Comparison of ENCODE assay signal across 20 mouse cellular contexts in the genomic region with DNA sequence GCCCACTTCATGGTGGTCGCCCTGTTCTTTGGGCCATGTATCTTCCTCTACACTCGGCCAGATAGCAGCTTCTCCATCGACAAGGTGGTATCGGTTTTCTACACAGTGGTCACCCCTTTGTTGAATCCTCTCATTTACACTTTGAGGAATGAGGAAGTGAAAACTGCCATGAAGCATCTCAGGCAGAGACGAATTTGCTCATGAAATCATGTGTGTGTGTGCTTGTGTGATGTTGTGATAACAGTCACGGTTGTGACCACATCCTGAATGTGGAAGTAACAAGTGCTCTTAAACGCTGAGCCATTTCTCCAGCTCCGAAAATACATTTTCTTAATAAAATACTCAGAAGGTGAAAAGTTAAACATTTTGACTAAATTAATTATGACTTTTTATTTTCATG. TPM values are rescaled to one million over a fixed set of nuclear protein-coding genes. Genes with fewer than 3 reads are reported as not detected.
DNase-seq lines count a peak whose midpoint lies in the region; ATAC-seq and TF ChIP-seq lines count a peak whose summit lies in the region.
"Had no signal": no experiment of that assay in that cellular context is flagged by ENCODE, and none has a peak within 500 bp of the region (broad histone marks: within the 10 kb centered on the region; RNA-seq: fewer than 3 reads in every experiment).

No protein-coding gene starts in this region.

- H3K9me3 ChIP-seq in intestine, embryonic 15.5 days: no peaks in the 10 kb centered on the region
- H3K9me3 ChIP-seq: midbrain, embryonic 15.5 days; neural tube, embryonic 15.5 days had no signal

- no peaks in the 10 kb centered on the region for H3K27me3 ChIP-seq in spleen, adult 2 months (ENCODE audit: control insufficient read depth, insufficient read depth, low read length)
- no peaks in the 10 kb centered on the region for H3K27me3 ChIP-seq in intestine, embryonic 15.5 days (replicated peaks)
- H3K27me3 ChIP-seq: midbrain, embryonic 15.5 days; neural tube, embryonic 15.5 days had no signal

- no peak overlapping the region for H3K27ac ChIP-seq in spleen, adult 2 months (ENCODE audit: insufficient read depth, low read length)
- H3K27ac ChIP-seq in intestine, embryonic 15.5 days: no peak overlapping the region
- H3K27ac ChIP-seq: left cerebral cortex, adult 2 months; midbrain, embryonic 15.5 days; neural tube, embryonic 15.5 days had no signal

- H3K9ac ChIP-seq in intestine, embryonic 15.5 days: no peak overlapping the region
- H3K9ac ChIP-seq: midbrain, embryonic 15.5 days; neural tube, embryonic 15.5 days had no signal

- peak; percentile 99 for ATAC-seq in granulocyte monocyte progenitor cell, adult 5-6 weeks (replicated peaks; ENCODE audit: poor library complexity, severe bottlenecking)
- ATAC-seq in intestine, embryonic 15.5 days: no peak
- ATAC-seq: midbrain, embryonic 15.5 days had no signal

- peak; percentile 28 to 48 for DNase-seq in spleen, adult 2 months (ENCODE audit: low read depth in 1 of 2, low spot score in 2 of 2)
- no peak for DNase-seq in spleen, postnatal 4 days (ENCODE audit: low spot score in 2 of 2)
- peak; percentile 46 to 48 for DNase-seq in natural killer cell, adult 2 months (ENCODE audit: low spot score in 2 of 2)
- no peak for DNase-seq in adrenal gland, postnatal 25 days
- DNase-seq in kidney, adult 11 months: no peak
- no peak for DNase-seq in layer of hippocampus, adult 8-10 months (ENCODE audit: low spot score in 2 of 2)
- DNase-seq: adrenal gland, postnatal 36 days; cerebellum, adult 18-20 months; kidney, postnatal 36 days had no signal

- H3K4me2 ChIP-seq in intestine, embryonic 15.5 days (replicated peaks): no peak overlapping the region
- H3K4me2 ChIP-seq: midbrain, embryonic 15.5 days; neural tube, embryonic 15.5 days had no signal

- no peak for TF ChIP-seq POLR2A in spleen, adult 2 months (IDR thresholded peaks at IDR 0.05; ENCODE audit: low read depth, low read length)

- H3K4me1 ChIP-seq in spleen, adult 2 months (ENCODE audit: control insufficient read depth, insufficient read depth, insufficient read length): no peaks in the 10 kb centered on the region; the same call in 1 of the 2 replicates
- no peaks in the 10 kb centered on the region for H3K4me1 ChIP-seq in intestine, embryonic 15.5 days (replicated peaks)
- H3K4me1 ChIP-seq: midbrain, embryonic 15.5 days; neural tube, embryonic 15.5 days had no signal

- WGBS in spleen, adult 2 months: 7% methylated on average over 8 of the region's 8 CpGs
- 85% methylated on average over 8 of the region's 8 CpGs for WGBS in intestine, embryonic 15.5 days

- TF ChIP-seq CTCF in spleen, adult 2 months (IDR thresholded peaks at IDR 0.05; ENCODE audit: extremely low read depth, insufficient read depth, insufficient read length, insufficient replicate concordance): no peak

- H3K36me3 ChIP-seq in spleen, adult 2 months (ENCODE audit: control insufficient read depth, insufficient read depth, low read length): no peaks in the 10 kb centered on the region
- H3K36me3 ChIP-seq in intestine, embryonic 15.5 days: no peaks in the 10 kb centered on the region
- H3K36me3 ChIP-seq: midbrain, embryonic 15.5 days; neural tube, embryonic 15.5 days had no signal

- no peak overlapping the region for H3K4me3 ChIP-seq in spleen, adult 2 months (ENCODE audit: extremely low read depth, insufficient read depth, insufficient read length)
- no peak overlapping the region for H3K4me3 ChIP-seq in intestine, embryonic 15.5 days (replicated peaks)
- H3K4me3 ChIP-seq: left cerebral cortex, adult 2 months; midbrain, embryonic 15.5 days; neural tube, embryonic 15.5 days had no signal

RNA-seq across cellular contexts. Expression of a gene that starts 8.3 kb away (rescaled TPM):
- polyA plus RNA-seq in spleen, adult 2 months (2012; rRNA removed): not detected in 2 replicates
- not detected in 2 replicates for total RNA-seq in granulocyte monocyte progenitor cell, adult 5-6 weeks (2014; fragmentation: Nextera tagmentation)
- not detected in 2 replicates for total RNA-seq in granulocyte monocyte progenitor cell, adult 5-6 weeks (2017)
- not detected in 2 replicates for total RNA-seq in adrenal gland, postnatal 25 days (2021)
- polyA plus RNA-seq in intestine, embryonic 15.5 days (2015; fragmentation: Nextera tagmentation; extraction: Ambion mirVana): not detected in 2 replicates
- total RNA-seq in layer of hippocampus, adult 8-10 months (2022): not detected
- total RNA-seq: adrenal gland, postnatal 36 days; left cerebral cortex, adult 2 months had no signal
- polyA plus RNA-seq: frontal cortex, adult 2 months; gonadal fat pad, adult 2 months; heart, postnatal 0 days; limb, embryonic 14.5 days; lung, embryonic 16.5 days; midbrain, embryonic 15.5 days; neural tube, embryonic 15.5 days; stomach, embryonic 14.5 days had no signal

RNA-seq across cellular contexts. Expression of a gene that starts 16.2 kb away (rescaled TPM):
- polyA plus RNA-seq in spleen, adult 2 months (2012; rRNA removed): not detected in 2 replicates
- total RNA-seq in granulocyte monocyte progenitor cell, adult 5-6 weeks (2014; fragmentation: Nextera tagmentation): not detected in 2 replicates
- not detected in 2 replicates for total RNA-seq in granulocyte monocyte progenitor cell, adult 5-6 weeks (2017)
- not detected in 2 replicates for total RNA-seq in adrenal gland, postnatal 25 days (2021)
- not detected in 2 replicates for polyA plus RNA-seq in intestine, embryonic 15.5 days (2015; fragmentation: Nextera tagmentation; extraction: Ambion mirVana)
- total RNA-seq in layer of hippocampus, adult 8-10 months (2022): not detected
- total RNA-seq: adrenal gland, postnatal 36 days; left cerebral cortex, adult 2 months had no signal
- polyA plus RNA-seq: gonadal fat pad, adult 2 months; heart, postnatal 0 days; lung, embryonic 16.5 days; midbrain, embryonic 15.5 days; stomach, embryonic 14.5 days had no signal

RNA-seq across cellular contexts. Expression of a gene that starts 37.0 kb away (rescaled TPM):
- not detected in 2 replicates for polyA plus RNA-seq in spleen, adult 2 months (2012; rRNA removed)
- not detected in 2 replicates for total RNA-seq in granulocyte monocyte progenitor cell, adult 5-6 weeks (2014; fragmentation: Nextera tagmentation)
- total RNA-seq in granulocyte monocyte progenitor cell, adult 5-6 weeks (2017): not detected in 2 replicates
- not detected in 2 replicates for total RNA-seq in adrenal gland, postnatal 25 days (2021)
- polyA plus RNA-seq in intestine, embryonic 15.5 days (2015; fragmentation: Nextera tagmentation; extraction: Ambion mirVana): not detected in 2 replicates
- total RNA-seq in layer of hippocampus, adult 8-10 months (2022): not detected
- total RNA-seq: adrenal gland, postnatal 36 days; left cerebral cortex, adult 2 months had no signal
- polyA plus RNA-seq: frontal cortex, adult 2 months; gonadal fat pad, adult 2 months; heart, postnatal 0 days; limb, embryonic 14.5 days; lung, embryonic 16.5 days; midbrain, embryonic 15.5 days; neural tube, embryonic 15.5 days; stomach, embryonic 14.5 days had no signal

RNA-seq across cellular contexts. Expression of a gene that starts 44.4 kb away (rescaled TPM):
- not detected in 2 replicates for polyA plus RNA-seq in spleen, adult 2 months (2012; rRNA removed)
- not detected in 2 replicates for total RNA-seq in granulocyte monocyte progenitor cell, adult 5-6 weeks (2014; fragmentation: Nextera tagmentation)
- not detected in 2 replicates for total RNA-seq in granulocyte monocyte progenitor cell, adult 5-6 weeks (2017)
- total RNA-seq in adrenal gland, postnatal 25 days (2021): not detected in 2 replicates
- polyA plus RNA-seq in intestine, embryonic 15.5 days (2015; fragmentation: Nextera tagmentation; extraction: Ambion mirVana): not detected in 2 replicates
- not detected for total RNA-seq in layer of hippocampus, adult 8-10 months (2022)
- total RNA-seq: adrenal gland, postnatal 36 days; left cerebral cortex, adult 2 months had no signal
- polyA plus RNA-seq: gonadal fat pad, adult 2 months; heart, postnatal 0 days; lung, embryonic 16.5 days; midbrain, embryonic 15.5 days; neural tube, embryonic 15.5 days; stomach, embryonic 14.5 days had no signal

RNA-seq across cellular contexts. Expression of a gene that starts 54.0 kb away (rescaled TPM):
- polyA plus RNA-seq in spleen, adult 2 months (2012; rRNA removed): not detected in 2 replicates
- total RNA-seq in granulocyte monocyte progenitor cell, adult 5-6 weeks (2014; fragmentation: Nextera tagmentation): not detected in 2 replicates
- not detected in 2 replicates for total RNA-seq in granulocyte monocyte progenitor cell, adult 5-6 weeks (2017)
- total RNA-seq in adrenal gland, postnatal 25 days (2021): not detected in 2 replicates
- not detected in 2 replicates for polyA plus RNA-seq in intestine, embryonic 15.5 days (2015; fragmentation: Nextera tagmentation; extraction: Ambion mirVana)
- not detected for total RNA-seq in layer of hippocampus, adult 8-10 months (2022)
- total RNA-seq: adrenal gland, postnatal 36 days; left cerebral cortex, adult 2 months had no signal
- polyA plus RNA-seq: frontal cortex, adult 2 months; gonadal fat pad, adult 2 months; heart, postnatal 0 days; limb, embryonic 14.5 days; lung, embryonic 16.5 days; stomach, embryonic 14.5 days had no signal

Comparison
In these comparisons a context has a peak if more than half of its experiments do, and no peak if none do; other contexts are left out.
1. DNase-seq: peak in spleen, adult 2 months (2 of 2) and natural killer cell, adult 2 months (2 of 2); none in spleen, postnatal 4 days (0 of 2), adrenal gland, postnatal 25 days (single experiment), kidney, adult 11 months (single experiment) and layer of hippocampus, adult 8-10 months (0 of 2).